Mouse (Mus musculus): Measurements from ENCODE around the gene Dtl. TPM values are rescaled to one million over a fixed set of nuclear protein-coding genes. Genes with fewer than 3 reads are reported as not detected.
A peak's percentile ranks its signal among the peaks of the same experiment; 100 is the strongest.

The Dtl gene
- polyA plus RNA-seq, 1 experiment from 2014 or later = 11.8 TPM

- Histone ChIP-seq H3K4me1 (ENCODE audit: insufficient read depth) (no peaks in the 10 kb centered on the region), H3K27me3 (ENCODE audit: insufficient read depth, low read length) (no peaks in the 10 kb centered on the region), H3K9me3 (ENCODE audit: low read length) (no peaks in the 10 kb centered on the region), H3K4me2 (ENCODE audit: low read depth, low read length) (no peak overlapping the region), H3K36me3 (replicated peaks; ENCODE audit: insufficient read depth, low read length) (0 out of 2 replicates have a peak, but pooled peaks cover 4% of the 10 kb centered on the region), H3K27ac (ENCODE audit: low read depth) (no peak overlapping the region), H3K4me3 (ENCODE audit: low read depth, low read length) (no peak overlapping the region), H3K9ac (replicated peaks) (no peak overlapping the region)
- no peak for ATAC-seq
- no peak for DNase-seq
- TF ChIP-seq CTCF (IDR thresholded peaks at IDR 0.05; ENCODE audit: low read depth) (no peak), EP300 (IDR thresholded peaks at IDR 0.05; ENCODE audit: low read depth) (no peak)
- 24% methylated on average over 1 of the region's 1 CpGs for WGBS (ENCODE audit: insufficient replicate concordance)
Measured at GRCm38 (mm10) chr1:191531023-191531422, 44.3 kb downstream of the Dtl start.

DNA sequence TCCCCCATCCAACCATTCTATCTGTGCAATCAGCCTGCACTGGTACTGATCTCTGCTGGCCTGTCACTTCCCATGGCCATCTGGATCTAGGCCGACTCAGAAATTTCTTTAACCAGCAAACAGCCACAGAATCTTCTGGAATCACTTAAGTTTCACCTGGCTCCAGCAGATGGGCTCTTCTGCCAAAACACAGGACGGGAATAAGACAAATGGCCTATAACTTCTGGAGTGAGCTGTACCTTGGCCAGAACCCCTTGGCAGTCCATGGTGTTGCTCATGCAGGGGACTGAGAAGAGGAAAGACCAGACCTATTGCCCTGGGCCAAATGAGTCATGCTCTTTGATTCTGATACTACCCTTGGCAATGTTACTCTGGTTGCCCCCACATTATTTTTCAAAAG, 45.9 kb downstream of the Dtl start:
- Histone ChIP-seq H3K4me3 (ENCODE audit: low read depth, low read length) (no peak overlapping the region), H3K9ac (replicated peaks) (no peak overlapping the region), H3K36me3 (replicated peaks; ENCODE audit: insufficient read depth, low read length) (no peaks in the 10 kb centered on the region), H3K27me3 (ENCODE audit: insufficient read depth, low read length) (no peaks in the 10 kb centered on the region), H3K9me3 (ENCODE audit: low read length) (no peaks in the 10 kb centered on the region), H3K4me1 (ENCODE audit: insufficient read depth) (no peaks in the 10 kb centered on the region), H3K4me2 (ENCODE audit: low read depth, low read length) (no peak overlapping the region), H3K27ac (ENCODE audit: low read depth) (no peak overlapping the region)
- no peak for TF ChIP-seq CTCF (IDR thresholded peaks at IDR 0.05; ENCODE audit: low read depth)
- TF ChIP-seq EP300 (IDR thresholded peaks at IDR 0.05; ENCODE audit: low read depth) = no peak
- 77% methylated on average over 2 of the region's 2 CpGs for whole genome bisulfite sequencing (ENCODE audit: insufficient replicate concordance)
- no peak for ATAC-seq
- DNase-seq = no peak

DNA sequence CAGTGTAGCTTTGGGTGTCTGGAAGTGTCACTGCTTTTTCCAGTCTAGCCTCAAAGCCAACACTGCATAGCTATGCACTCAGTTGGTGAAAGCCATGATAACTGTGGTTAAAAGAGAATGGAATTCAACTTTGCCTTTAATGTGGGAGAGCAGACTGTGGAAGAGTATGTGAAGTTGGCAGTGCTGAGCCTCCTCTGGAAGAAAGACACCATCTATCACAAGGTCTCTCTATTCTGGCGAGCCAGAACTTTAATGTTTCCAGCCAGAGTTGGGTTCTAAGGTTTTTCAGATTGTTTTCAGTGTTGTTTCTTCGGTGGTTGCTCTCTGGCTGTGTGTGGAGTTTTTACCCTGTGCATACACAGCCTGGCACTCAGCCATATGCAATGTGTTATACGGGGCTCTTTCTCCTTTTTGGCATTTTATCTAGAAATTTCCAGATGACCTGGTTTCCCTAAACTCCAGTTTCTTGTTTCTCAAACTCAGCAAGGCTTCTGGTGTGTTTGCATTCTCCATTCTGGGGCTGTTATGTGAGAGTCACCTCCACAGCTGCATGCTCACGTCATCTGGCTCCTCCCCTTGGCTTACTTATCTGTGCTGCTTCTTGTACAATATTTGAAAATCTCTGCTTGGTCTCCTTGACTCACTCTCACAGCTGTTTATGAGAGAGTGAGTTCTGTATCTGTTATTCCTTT, 47.3 kb downstream of the Dtl start:
- H3K4me3 ChIP-seq (ENCODE audit: low read depth, low read length) = no peak overlapping the region
- no peaks in the 10 kb centered on the region for H3K4me1 ChIP-seq (ENCODE audit: insufficient read depth)
- no peak overlapping the region for H3K4me2 ChIP-seq (ENCODE audit: low read depth, low read length)
- no peaks in the 10 kb centered on the region for H3K36me3 ChIP-seq (replicated peaks; ENCODE audit: insufficient read depth, low read length)
- WGBS (ENCODE audit: insufficient replicate concordance) = 53% methylated on average over 4 of the region's 4 CpGs
- H3K27ac ChIP-seq (ENCODE audit: low read depth) = no peak overlapping the region
- H3K9me3 ChIP-seq (ENCODE audit: low read length) = no peaks in the 10 kb centered on the region
- H3K9ac ChIP-seq (replicated peaks) = no peak overlapping the region
- H3K27me3 ChIP-seq (ENCODE audit: insufficient read depth, low read length) = no peaks in the 10 kb centered on the region
- no peak for TF ChIP-seq EP300 (IDR thresholded peaks at IDR 0.05; ENCODE audit: low read depth)
- no peak for TF ChIP-seq CTCF (IDR thresholded peaks at IDR 0.05; ENCODE audit: low read depth)
- ATAC-seq (no peak), DNase-seq (no peak)

DNA sequence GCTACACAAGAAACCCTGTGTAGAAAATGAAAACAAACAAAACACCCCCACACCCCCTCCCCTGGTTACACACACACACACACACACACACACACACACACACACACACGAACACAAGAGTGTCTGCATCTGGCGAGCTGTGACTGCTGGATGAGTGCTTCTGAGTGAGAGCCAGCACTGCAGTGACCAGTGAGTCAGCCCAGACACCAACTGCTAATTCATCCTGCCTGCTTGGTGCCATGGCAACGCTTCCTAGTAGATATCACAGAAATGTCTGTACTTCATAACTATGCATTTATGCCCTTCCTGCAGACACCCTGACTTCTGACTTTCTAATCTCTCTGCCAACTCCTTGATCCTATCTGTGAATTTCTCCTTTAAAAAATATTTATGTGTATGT, 48.3 kb downstream of the Dtl start:
- TF ChIP-seq CTCF (IDR thresholded peaks at IDR 0.05; ENCODE audit: low read depth) (no peak), EP300 (IDR thresholded peaks at IDR 0.05; ENCODE audit: low read depth) (no peak)
- 0 out of 2 replicates have a peak, but pooled peaks have one; percentile 25 for ATAC-seq

GRCm38 (mm10) chr1:191521395-191521794, 53.9 kb downstream of the Dtl start:
- DNase-seq (no peak), ATAC-seq (no peak)
- H3K4me1 ChIP-seq (ENCODE audit: insufficient read depth) = peaks cover 16% of the 10 kb centered on the region

More for the DNA sequence above, 48.3 kb downstream of the Dtl start:
- no peaks in the 10 kb centered on the region for H3K4me1 ChIP-seq (ENCODE audit: insufficient read depth)
- no peak overlapping the region for H3K9ac ChIP-seq (replicated peaks)
- no peak overlapping the region for H3K4me2 ChIP-seq (ENCODE audit: low read depth, low read length)
- H3K4me3 ChIP-seq (ENCODE audit: low read depth, low read length) = no peak overlapping the region
- 55% methylated on average over 3 of the region's 3 CpGs for WGBS (ENCODE audit: insufficient replicate concordance)
- no peaks in the 10 kb centered on the region for H3K9me3 ChIP-seq (ENCODE audit: low read length)
- no peaks in the 10 kb centered on the region for H3K36me3 ChIP-seq (replicated peaks; ENCODE audit: insufficient read depth, low read length)
- no peak for DNase-seq
- no peak overlapping the region for H3K27ac ChIP-seq (ENCODE audit: low read depth)
- H3K27me3 ChIP-seq (ENCODE audit: insufficient read depth, low read length) = no peaks in the 10 kb centered on the region

GRCm38 (mm10) chr1:191520669-191521068, 54.7 kb downstream of the Dtl start:
- Histone ChIP-seq H3K4me3 (ENCODE audit: low read depth, low read length) (no peak overlapping the region), H3K9ac (replicated peaks) (no peak overlapping the region), H3K9me3 (ENCODE audit: low read length) (no peaks in the 10 kb centered on the region), H3K27ac (ENCODE audit: low read depth) (no peak overlapping the region), H3K4me1 (ENCODE audit: insufficient read depth) (peaks cover 16% of the 10 kb centered on the region), H3K4me2 (ENCODE audit: low read depth, low read length) (no peak overlapping the region), H3K27me3 (ENCODE audit: insufficient read depth, low read length) (no peaks in the 10 kb centered on the region), H3K36me3 (replicated peaks; ENCODE audit: insufficient read depth, low read length) (no peaks in the 10 kb centered on the region)
- ATAC-seq (no peak), DNase-seq (no peak)
- TF ChIP-seq EP300 (IDR thresholded peaks at IDR 0.05; ENCODE audit: low read depth) (no peak), CTCF (IDR thresholded peaks at IDR 0.05; ENCODE audit: low read depth) (no peak)
- WGBS (ENCODE audit: insufficient replicate concordance) = 44% methylated on average over 10 of the region's 10 CpGs

More at GRCm38 (mm10) chr1:191521395-191521794, 53.9 kb downstream of the Dtl start:
- no peak for TF ChIP-seq EP300 (IDR thresholded peaks at IDR 0.05; ENCODE audit: low read depth)
- TF ChIP-seq CTCF (IDR thresholded peaks at IDR 0.05; ENCODE audit: low read depth) = no peak
- Histone ChIP-seq H3K4me2 (ENCODE audit: low read depth, low read length) (no peak overlapping the region), H3K27ac (ENCODE audit: low read depth) (no peak overlapping the region), H3K9me3 (ENCODE audit: low read length) (no peaks in the 10 kb centered on the region), H3K36me3 (replicated peaks; ENCODE audit: insufficient read depth, low read length) (no peaks in the 10 kb centered on the region), H3K9ac (replicated peaks) (no peak overlapping the region), H3K4me3 (ENCODE audit: low read depth, low read length) (no peak overlapping the region), H3K27me3 (ENCODE audit: insufficient read depth, low read length) (no peaks in the 10 kb centered on the region)
- WGBS (ENCODE audit: insufficient replicate concordance) = 67% methylated on average over 8 of the region's 8 CpGs

All from liver, postnatal 0 days (tissue).